In the genomic region with DNA sequence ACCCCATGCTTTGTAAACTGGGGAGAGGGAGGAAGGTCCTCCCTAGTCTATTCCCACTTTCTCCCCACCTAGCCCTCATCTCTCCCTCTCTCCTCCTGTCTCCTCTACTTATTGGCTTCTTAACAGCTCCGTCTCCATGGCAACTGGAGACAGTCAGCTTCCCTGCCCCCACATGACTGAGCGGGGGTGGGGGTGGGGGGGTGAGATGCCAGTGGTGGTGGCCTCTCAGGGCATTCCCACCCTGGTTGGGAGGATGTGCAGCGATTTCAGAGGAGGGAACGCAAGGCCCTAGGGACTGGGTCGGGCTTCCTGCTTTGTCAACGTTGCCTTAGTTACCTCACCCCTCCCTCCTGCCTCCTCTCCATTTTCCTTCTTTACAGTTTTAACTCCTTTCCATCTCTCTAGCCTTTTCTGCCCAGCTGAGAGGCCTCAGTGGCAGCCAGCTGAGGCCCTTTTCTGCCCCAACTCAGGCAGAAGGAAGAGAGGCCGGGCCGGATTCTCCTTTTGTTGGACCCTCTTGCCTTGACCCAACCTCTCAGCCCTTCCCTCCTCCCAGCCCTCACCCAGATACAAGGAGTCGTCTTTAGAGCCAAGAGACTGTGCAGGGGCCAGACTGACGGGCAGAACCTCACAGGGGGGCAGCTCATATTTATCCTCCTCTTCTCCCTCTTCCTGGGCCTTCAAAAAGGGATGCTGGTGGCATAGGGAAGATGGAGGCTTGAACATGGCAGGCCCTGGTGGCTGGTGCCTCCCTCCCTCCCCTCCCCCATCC, we compare ENCODE assay signal across 9 mouse cellular contexts. TPM values are rescaled to one million over a fixed set of nuclear protein-coding genes. Genes with fewer than 3 reads are reported as not detected.
DNase-seq lines count a peak whose midpoint lies in the region; ATAC-seq and TF ChIP-seq lines count a peak whose summit lies in the region.
"Had no signal": no experiment of that assay in that cellular context is flagged by ENCODE, and none has a peak within 500 bp of the region (broad histone marks: within the 10 kb centered on the region; RNA-seq: fewer than 3 reads in every experiment).

No protein-coding gene starts in this region.

- DNase-seq in MN1 (ENCODE audit: low spot score) = peak; percentile 88
- peak; percentile 50 for DNase-seq in gastrocnemius, postnatal 25 days
- DNase-seq in midbrain, embryonic 11.5 days (ENCODE audit: low spot score, missing footprints) = peak; percentile 96
- no peak for DNase-seq in stomach, postnatal 0 days (ENCODE audit: low spot score)
- no peak for DNase-seq in adrenal gland, adult 18-20 months (ENCODE audit: low spot score in 2 of 2)
- no peak for DNase-seq in ovary, postnatal 36 days (ENCODE audit: low spot score)

- H3K9ac ChIP-seq in intestine, postnatal 0 days (ENCODE audit: low read depth, low read length) = no peak overlapping the region
- peak overlapping the region; percentile 26 for H3K9ac ChIP-seq in midbrain, embryonic 11.5 days (ENCODE audit: low read length)
- H3K9ac ChIP-seq in stomach, postnatal 0 days (ENCODE audit: low read length) = no peak overlapping the region

- TF ChIP-seq EP300 in stomach, postnatal 0 days (optimal IDR thresholded peaks at IDR 0.05) = no peak

- 39% methylated on average over 10 of the region's 10 CpGs for WGBS in intestine, postnatal 0 days
- WGBS in midbrain, embryonic 11.5 days = 5% methylated on average over 10 of the region's 10 CpGs
- WGBS in stomach, postnatal 0 days = 23% methylated on average over 10 of the region's 10 CpGs

- H3K27me3 ChIP-seq in intestine, postnatal 0 days (replicated peaks; ENCODE audit: control insufficient read depth, insufficient read depth, low read length) = no peaks in the 10 kb centered on the region
- H3K27me3 ChIP-seq in midbrain, embryonic 11.5 days (ENCODE audit: control insufficient read depth, insufficient read depth, low read length) = no peaks in the 10 kb centered on the region
- no peaks in the 10 kb centered on the region for H3K27me3 ChIP-seq in stomach, postnatal 0 days (ENCODE audit: control insufficient read depth, insufficient read depth, low read length)

- 0 out of 2 replicates have a peak overlapping the region, but pooled peaks have one; percentile 9 for H3K4me2 ChIP-seq in intestine, postnatal 0 days (replicated peaks; ENCODE audit: low read depth)
- peak overlapping the region; percentile 11; the same call in 1 of the 2 replicates for H3K4me2 ChIP-seq in midbrain, embryonic 11.5 days
- H3K4me2 ChIP-seq in stomach, postnatal 0 days (replicated peaks; ENCODE audit: low read depth) = no peak overlapping the region

- H3K36me3 ChIP-seq in intestine, postnatal 0 days (ENCODE audit: control insufficient read depth, insufficient read depth) = no peaks in the 10 kb centered on the region
- no peaks in the 10 kb centered on the region for H3K36me3 ChIP-seq in midbrain, embryonic 11.5 days (ENCODE audit: control insufficient read depth, insufficient read depth, low read length)
- no peaks in the 10 kb centered on the region for H3K36me3 ChIP-seq in stomach, postnatal 0 days (ENCODE audit: control insufficient read depth, insufficient read depth, low read length)

- no peak overlapping the region for H3K4me3 ChIP-seq in brown adipose tissue, adult 24 weeks (ENCODE audit: insufficient read depth, low read depth, low read length)
- no peak overlapping the region for H3K4me3 ChIP-seq in intestine, postnatal 0 days (ENCODE audit: low read depth, low read length)
- no peak overlapping the region for H3K4me3 ChIP-seq in midbrain, embryonic 11.5 days (ENCODE audit: low read depth, low read length)
- no peak overlapping the region for H3K4me3 ChIP-seq in stomach, postnatal 0 days (ENCODE audit: low read depth, low read length)

- TF ChIP-seq CTCF in intestine, postnatal 0 days (IDR thresholded peaks at IDR 0.05; ENCODE audit: low read depth) = no peak
- TF ChIP-seq CTCF in stomach, postnatal 0 days (IDR thresholded peaks at IDR 0.05; ENCODE audit: low read depth) = no peak

- H3K4me1 ChIP-seq in brown adipose tissue, adult 24 weeks (ENCODE audit: control insufficient read depth, insufficient read depth, insufficient read length, low read length) = peaks cover 7% of the 10 kb centered on the region
- 0 out of 2 replicates have a peak, but pooled peaks cover 5% of the 10 kb centered on the region for H3K4me1 ChIP-seq in intestine, postnatal 0 days (replicated peaks; ENCODE audit: control insufficient read depth, insufficient read depth, low read length)
- peaks cover 19% of the 10 kb centered on the region for H3K4me1 ChIP-seq in midbrain, embryonic 11.5 days (ENCODE audit: control insufficient read depth, insufficient read depth, low read length)
- H3K4me1 ChIP-seq in stomach, postnatal 0 days (replicated peaks; ENCODE audit: control insufficient read depth, insufficient read depth) = no peaks in the 10 kb centered on the region

- no peaks in the 10 kb centered on the region for H3K9me3 ChIP-seq in intestine, postnatal 0 days (ENCODE audit: control insufficient read depth)
- no peaks in the 10 kb centered on the region for H3K9me3 ChIP-seq in midbrain, embryonic 11.5 days (ENCODE audit: control insufficient read depth, low read length)
- H3K9me3 ChIP-seq in stomach, postnatal 0 days (ENCODE audit: control insufficient read depth, low read length) = no peaks in the 10 kb centered on the region

- H3K27ac ChIP-seq in brown adipose tissue, adult 24 weeks (replicated peaks; ENCODE audit: low read depth, low read length) = peak overlapping the region; percentile 44
- no peak overlapping the region for H3K27ac ChIP-seq in intestine, postnatal 0 days (ENCODE audit: low read depth, low read length)
- H3K27ac ChIP-seq in midbrain, embryonic 11.5 days (ENCODE audit: low read depth, low read length) = peak overlapping the region; percentile 73
- peak overlapping the region; percentile 8; the same call in 1 of the 2 replicates for H3K27ac ChIP-seq in stomach, postnatal 0 days (replicated peaks)

- 0 out of 2 replicates have a peak, but pooled peaks have one; percentile 10 for ATAC-seq in intestine, postnatal 0 days
- ATAC-seq in midbrain, embryonic 11.5 days (ENCODE audit: low FRiP score) = peak; percentile 89
- peak; percentile 11; the same call in 1 of the 2 replicates for ATAC-seq in stomach, postnatal 0 days (ENCODE audit: low FRiP score, low TSS enrichment)

RNA-seq across cellular contexts. Expression of gene Sh2d6, which starts 1.4 kb away (rescaled TPM):
- not detected in 2 replicates for polyA plus RNA-seq in brown adipose tissue, adult 24 weeks (2012; ENCODE audit: insufficient read depth, insufficient read length, missing spikeins)
- 1 to 10 TPM in 1 of 2 experiments, under 1 TPM in 1; 1.00 to 1.3 TPM for total RNA-seq in gastrocnemius, postnatal 25 days (2021)
- polyA plus RNA-seq in intestine, postnatal 0 days (2015; fragmentation: Nextera tagmentation; extraction: Ambion mirVana) = 0.12 and 0.16 TPM in 2 replicates
- polyA plus RNA-seq in midbrain, embryonic 11.5 days (2014; fragmentation: Nextera tagmentation; extraction: Ambion mirVana) = 0.41 TPM in 1 of 2 replicates, not detected in the other
- polyA plus RNA-seq in stomach, postnatal 0 days (2015; fragmentation: Nextera tagmentation; extraction: Ambion mirVana) = 0.12 and 0.21 TPM in 2 replicates
- under 1 TPM; 0.26 to 0.27 TPM for total RNA-seq in adrenal gland, adult 18-20 months (2021)
- total RNA-seq: common myeloid progenitor, adult 5-6 weeks had no signal

RNA-seq across cellular contexts. Expression of gene Capg, which starts 24.1 kb away (rescaled TPM):
- polyA plus RNA-seq in brown adipose tissue, adult 24 weeks (2012; ENCODE audit: insufficient read depth, insufficient read length, missing spikeins) = 8.2 and 11.9 TPM in 2 replicates
- total RNA-seq in gastrocnemius, postnatal 25 days (2021) = 10 to 100 TPM in 1 of 2 experiments, 1 to 10 TPM in 1; 8.1 to 10.5 TPM
- polyA plus RNA-seq in intestine, postnatal 0 days (2015; fragmentation: Nextera tagmentation; extraction: Ambion mirVana) = 25.2 and 28.5 TPM in 2 replicates
- 6.6 and 8.0 TPM in 2 replicates for polyA plus RNA-seq in midbrain, embryonic 11.5 days (2014; fragmentation: Nextera tagmentation; extraction: Ambion mirVana)
- polyA plus RNA-seq in stomach, postnatal 0 days (2015; fragmentation: Nextera tagmentation; extraction: Ambion mirVana) = 120 and 130 TPM in 2 replicates
- total RNA-seq in adrenal gland, adult 18-20 months (2021) = 10 to 100 TPM; 43.1 to 57.0 TPM

Comparison
In these comparisons a context has a peak if more than half of its experiments do, and no peak if none do; other contexts are left out.
1. DNase-seq: peak in MN1 (single experiment), gastrocnemius, postnatal 25 days (single experiment) and midbrain, embryonic 11.5 days (single experiment); none in stomach, postnatal 0 days (single experiment), adrenal gland, adult 18-20 months (0 of 2) and ovary, postnatal 36 days (single experiment).
2. ATAC-seq: peak in every context shown above with its lines; median percentile 89 in midbrain, embryonic 11.5 days; 11 in stomach, postnatal 0 days; 10 in intestine, postnatal 0 days.